Mouse (Mus musculus) thymus, postnatal 10 days (tissue): ENCODE data around the gene Pskh1.

Experiments
- DNase-seq, 2 experiments: peaks; one replicate each; pipeline ENCODE4 v3.0.0; 2021; ENCODE audit warnings: low spot score in 2 of 2

Pskh1 gene

DNA sequence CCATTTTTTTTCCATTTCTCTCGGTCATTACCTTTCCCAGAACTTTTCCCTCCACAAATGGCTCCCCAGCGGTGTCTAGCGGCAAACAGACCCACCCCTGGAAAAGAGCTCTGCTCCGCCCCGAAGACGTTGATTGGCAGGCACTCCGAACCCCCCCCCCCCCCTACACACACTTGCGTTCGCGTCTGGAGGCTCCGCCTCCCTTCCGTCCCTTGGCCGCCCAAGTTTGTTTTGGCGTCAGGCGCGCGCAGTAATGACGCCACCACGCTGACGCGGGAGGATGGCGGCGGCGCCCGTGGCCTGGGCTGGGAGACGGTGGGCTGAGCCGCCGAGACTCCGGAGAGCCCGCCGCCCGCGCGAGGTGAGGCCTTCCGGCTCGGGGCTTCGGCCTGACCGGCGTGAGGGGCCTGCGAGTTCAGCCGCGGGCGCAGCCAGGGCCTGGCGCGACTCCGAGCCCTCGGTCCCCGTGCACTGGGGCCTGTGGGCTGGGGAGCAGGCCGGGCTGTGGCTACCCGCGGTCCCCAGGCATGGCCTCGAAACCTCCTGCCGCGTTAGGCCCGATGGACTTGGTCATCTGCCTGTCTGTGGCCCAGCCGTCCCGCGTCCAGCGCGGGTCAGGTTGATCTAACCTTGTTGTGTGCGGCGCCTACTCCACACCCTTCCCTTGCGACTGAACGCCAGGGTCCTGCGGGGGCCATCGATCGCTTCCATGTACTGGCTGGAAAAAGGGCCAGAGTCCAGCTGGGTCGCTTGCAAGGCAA lies at the start of gene Pskh1:
Pskh1 (plus strand) TSS at position 262 of the 761 bp plus-strand sequence.
- DNase-seq: peak; percentile 89 to 93

DNA sequence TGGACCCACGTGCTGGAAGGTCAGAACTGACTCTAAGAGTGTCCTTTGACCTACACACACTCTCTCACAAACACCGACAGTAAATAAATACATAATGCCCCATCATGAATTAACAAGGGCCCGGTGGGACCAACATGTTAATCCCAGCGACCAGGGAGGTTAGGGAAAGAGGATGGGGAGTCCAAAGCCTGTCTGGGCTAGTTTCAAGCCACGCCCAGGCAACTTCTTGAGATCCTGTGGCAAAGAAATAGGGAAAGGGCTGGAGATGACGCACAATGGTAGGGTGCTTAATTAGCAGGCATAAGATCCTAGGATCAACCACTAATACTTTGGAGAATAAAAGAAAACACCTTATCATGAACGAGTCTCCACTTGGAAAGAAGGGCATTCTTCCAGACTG lies 49.6 kb upstream of the Pskh1 start:
- no peak for DNase-seq

DNA sequence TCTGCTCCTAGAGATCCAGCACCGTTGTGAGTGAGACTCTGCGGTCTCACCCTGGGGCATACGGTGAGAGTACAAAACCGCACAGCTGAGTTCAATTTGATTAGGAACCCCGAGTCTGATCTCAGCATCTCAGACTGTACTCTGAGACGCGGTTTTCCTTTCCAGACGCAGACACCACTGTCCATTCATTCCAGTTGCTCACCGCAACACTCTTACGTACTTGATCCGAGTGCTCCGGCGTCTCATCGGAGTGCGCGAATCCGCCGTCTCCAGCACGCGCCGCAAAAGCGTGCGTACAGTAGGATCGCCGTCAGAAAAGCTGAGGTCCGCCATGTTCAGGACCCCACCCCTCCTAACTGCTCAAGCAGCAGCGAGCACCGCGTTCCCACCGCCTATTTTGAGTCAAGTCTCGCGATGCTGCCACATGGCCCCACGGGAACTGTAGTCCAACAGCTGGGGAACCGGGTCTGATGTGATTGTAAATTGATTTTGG lies 48.5 kb upstream of the Pskh1 start:
- peak; percentile 89 to 91 for DNase-seq

DNA sequence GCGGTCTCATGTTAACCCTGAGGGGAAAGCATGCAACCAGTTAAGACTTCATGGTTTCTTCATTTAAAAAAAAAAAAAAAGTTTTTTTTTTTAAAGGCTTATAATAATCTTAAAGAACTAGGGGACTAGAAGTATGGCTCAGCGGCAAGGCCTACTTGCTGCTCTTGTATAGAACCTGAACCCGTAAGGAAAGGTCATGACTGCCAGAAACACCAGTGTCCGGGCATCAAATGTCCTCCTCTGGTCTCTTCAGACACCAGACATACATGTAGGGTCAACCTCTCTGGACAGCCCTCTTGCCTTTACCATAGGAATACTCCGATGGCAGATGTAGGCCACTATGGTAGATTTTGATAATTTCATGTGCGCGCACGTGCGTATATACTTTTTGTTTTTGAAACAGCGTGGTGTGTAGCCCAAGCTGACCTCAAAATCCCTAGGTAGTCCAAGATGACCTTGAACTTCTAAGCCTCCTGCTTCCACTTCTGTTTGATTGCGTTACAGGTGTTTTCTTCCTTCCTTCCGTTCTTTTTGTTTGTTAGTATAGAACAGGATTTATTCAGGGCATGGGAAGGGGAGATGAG lies 48.0 kb upstream of the Pskh1 start:
- DNase-seq: no peak

DNA sequence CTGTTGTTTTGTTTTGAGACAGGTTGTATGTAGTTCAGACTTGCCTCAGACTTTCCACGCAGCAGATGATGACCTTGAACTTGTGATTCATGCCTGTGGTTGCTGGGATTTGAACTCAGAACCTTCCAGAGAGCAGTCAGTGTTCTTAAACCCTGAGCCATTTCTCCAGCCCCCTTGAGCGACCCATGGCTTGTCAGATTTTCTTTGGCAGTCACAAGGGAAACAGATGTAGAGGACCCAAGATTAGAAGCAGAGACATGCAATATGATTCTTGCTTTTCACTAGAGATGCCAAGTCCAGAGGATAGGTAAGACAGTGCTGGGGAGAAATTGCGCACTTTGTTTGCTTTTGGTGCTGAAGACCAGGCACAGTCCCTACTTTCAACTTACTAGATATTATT lies 47.1 kb upstream of the Pskh1 start, which contains the start of gene Cenpt:
Cenpt (minus strand) TSS at position 101 of the 400 bp plus-strand sequence.
- DNase-seq: no peak

DNA sequence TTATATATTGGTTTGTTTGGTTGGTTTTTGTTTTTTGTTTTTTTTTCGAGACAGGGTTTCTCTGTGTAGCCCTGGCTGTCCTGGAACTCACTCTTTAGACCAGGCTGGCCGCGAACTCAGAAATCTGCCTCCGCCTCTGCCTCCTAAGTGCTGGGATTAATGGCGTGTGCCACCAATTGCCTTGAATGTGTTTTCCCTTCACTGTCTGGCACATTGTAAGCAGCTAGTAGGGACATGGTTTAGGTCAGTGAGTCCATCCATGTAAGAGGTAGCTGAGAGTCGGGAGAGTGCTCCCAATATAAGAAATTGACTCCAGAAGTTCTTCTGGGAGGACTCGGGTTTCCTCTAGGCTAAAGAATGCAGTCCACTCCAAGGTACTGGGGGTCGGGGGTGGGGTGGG lies 45.9 kb upstream of the Pskh1 start:
- peak in 1 of 2 experiments; percentile 14 for DNase-seq

DNA sequence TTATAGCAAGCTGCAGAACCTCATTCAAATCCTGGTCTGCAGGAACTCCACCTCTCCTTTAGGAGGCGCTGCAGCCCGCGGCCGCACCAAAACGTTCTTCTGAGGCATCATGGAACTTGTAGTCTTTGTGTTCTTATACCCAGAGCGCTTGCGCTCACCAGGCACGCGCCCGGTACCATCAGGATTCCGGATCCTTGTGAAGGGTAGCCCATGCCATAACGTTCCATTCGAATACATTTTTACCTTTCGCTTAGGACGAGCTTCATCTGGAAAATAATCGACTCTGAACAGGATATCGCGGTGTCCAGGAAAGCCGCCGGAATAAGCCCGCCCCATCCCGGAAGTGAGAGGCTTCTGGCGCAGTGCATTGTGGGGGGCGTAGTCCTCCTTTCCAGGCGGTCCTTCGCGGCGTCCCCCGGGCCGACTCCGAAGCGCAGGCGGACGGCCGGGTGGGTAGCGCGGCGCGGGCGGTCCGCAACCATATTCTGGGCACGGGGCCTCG lies 45.5 kb upstream of the Pskh1 start, which contains the start of gene Thap11:
Thap11 (plus strand) TSS at position 418 of the 502 bp plus-strand sequence.
- peak; percentile 90 to 93 for DNase-seq

DNA sequence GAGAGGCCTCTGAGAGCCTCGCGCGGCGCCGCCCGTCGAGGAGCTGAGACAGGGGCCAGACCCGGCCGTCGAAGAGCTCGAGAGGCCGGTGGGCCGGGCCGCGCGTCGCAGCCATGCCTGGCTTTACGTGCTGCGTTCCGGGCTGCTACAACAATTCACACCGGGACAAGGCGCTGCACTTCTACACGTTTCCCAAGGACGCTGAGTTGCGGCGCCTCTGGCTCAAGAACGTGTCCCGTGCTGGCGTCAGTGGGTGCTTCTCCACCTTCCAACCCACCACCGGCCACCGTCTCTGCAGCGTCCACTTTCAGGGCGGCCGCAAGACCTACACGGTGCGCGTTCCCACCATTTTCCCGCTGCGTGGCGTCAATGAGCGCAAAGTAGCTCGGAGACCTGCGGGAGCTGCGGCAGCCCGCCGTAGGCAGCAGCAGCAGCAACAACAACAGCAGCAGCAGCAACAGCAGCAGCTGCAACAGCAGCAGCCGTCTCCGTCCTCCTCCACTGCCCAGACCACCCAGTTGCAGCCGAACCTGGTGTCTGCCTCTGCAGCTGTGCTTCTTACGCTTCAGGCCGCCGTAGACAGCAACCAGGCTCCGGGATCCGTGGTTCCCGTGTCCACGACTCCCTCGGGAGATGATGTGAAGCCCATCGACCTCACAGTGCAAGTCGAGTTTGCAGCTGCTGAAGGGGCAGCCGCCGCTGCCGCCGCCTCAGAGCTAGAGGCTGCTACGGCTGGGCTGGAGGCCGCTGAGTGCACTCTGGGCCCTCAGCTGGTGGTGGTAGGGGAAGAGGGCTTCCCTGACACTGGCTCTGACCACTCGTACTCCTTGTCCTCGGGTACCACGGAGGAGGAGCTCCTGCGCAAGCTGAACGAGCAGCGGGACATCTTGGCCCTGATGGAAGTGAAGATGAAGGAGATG lies 44.7 kb upstream of the Pskh1 start:
- DNase-seq: peak; percentile 25 to 46

DNA sequence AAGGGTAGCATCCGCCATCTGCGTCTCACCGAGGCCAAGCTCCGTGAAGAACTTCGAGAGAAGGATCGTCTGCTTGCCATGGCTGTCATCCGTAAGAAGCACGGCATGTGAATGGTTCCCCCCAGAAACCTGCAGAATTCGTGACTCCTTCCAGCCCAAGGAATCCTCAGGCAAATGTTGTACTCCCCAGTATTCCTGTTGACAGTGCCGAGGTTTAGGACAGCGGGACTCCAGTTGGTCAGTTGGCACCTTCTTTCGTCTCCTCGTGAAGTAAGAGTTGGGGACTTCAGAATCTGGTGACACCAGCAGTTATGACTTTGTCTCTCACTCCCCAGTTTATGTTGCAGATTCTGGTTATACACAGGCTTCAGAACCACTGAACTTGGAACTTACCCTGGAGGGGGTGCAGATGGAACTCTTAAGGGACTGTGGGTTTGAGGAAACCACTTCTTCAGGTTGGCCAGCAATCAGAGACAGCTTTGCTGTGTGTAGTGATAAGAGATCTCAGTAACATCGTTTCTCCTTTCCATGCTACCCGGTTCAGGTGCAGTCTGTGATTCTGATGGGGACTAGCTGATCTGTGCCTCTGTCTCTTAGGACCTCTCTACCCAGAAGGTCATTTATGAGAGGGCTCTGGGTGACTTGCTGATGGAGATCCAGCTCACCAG lies 43.9 kb upstream of the Pskh1 start:
- no peak for DNase-seq

DNA sequence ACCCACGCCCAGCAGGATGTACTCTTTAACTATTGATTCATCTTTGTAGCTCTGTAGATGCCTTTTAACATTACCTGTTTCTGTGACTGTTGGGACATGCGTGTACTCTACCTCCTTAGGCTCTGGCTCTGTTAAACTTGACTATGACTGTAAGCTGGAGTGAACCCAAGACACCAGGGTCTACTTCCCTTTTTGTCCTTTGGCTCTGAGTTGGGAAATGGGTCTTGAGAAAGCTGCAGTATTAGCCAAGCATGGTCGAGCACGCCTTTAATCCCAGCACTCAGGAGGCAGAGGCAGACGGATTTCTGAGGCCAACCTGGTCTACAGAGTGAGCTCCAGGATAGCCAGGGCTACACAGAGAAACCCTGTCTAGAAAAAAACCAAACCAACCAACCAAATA lies 41.7 kb upstream of the Pskh1 start:
- DNase-seq: no peak

DNA sequence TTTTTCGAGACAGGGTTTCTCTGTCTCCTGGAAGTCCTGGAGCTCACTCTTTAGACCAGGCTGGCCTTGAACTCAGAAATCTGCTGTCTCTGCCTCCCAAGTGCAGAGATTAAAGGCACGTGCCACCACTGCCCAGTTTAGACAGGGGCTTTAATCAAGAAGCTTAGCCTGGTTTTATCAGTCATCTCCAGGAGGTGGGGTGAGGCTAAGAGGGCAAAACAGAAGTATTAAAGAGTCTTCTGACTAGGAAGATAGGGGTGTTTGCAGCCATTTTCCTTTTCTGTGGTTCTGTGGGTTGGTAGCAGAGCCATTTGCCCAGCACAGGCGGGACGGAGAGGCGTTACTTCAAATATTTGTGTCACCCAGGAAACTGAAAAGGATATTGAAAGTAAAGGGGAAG lies 40.9 kb upstream of the Pskh1 start:
- DNase-seq: no peak

DNA sequence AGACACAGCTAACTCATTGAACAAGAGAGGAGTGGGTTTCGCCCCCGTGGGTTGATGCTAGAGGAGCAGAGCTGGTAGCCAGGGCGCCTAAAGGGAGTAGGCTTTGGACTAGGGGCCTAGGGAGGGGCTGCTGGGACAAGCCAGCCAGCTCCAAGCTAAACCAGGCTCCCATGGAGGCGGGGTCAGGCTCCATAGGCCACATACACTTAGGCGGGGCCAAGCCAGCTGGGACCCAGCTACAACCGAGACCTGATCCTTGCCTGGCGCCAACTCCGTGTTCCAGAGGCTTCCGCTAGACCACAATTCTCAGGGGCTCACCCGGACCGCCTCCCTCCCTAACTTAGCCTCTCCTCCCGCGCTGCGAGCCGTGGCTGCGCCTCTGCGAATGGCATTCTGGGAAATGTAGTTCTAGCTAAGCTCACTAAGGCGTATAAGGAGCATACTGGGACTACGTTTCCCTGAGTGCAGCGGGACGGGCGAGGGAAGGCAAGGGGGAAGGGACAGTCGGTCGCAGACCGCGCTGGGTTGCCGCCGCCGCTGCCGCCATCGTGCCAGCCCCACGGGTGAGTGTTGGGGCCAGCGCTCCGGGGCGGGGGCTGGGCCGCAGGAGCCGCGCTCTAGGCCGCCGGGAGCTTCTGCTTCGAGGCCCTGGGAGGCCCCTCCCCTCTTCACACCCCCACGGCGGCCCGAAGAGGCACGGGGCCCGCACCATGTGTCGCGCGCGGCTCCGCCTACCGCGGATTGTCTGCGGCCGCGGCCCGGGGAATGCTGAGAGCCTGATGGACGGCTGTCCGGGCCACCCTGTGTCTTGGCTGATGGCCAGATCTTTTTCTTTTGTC lies 39.9 kb upstream of the Pskh1 start, which contains the start of gene Nutf2:
Nutf2 (plus strand) TSS at position 438 of the 839 bp plus-strand sequence.
- DNase-seq: peak; percentile 87 to 91

DNA sequence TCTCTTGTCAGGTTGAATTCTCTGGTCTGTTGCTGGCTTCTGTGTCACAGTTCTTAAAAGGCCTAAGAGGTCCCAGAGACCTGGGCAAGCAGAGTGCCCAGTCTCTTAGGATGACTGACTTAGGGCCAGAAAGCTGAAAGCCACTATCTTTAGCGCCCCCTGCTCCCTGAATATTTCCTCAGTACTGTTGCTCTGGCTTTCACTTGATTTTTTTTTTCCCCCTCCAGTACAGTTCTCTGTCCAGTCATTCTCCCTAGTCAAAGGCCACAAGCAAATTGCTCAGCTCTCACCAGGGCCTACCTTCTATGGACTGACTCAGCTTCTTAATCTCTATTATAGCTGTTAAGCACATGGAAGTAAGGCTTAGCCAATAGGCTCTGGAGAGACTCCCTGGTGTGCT lies 38.3 kb upstream of the Pskh1 start:
- no peak for DNase-seq

DNA sequence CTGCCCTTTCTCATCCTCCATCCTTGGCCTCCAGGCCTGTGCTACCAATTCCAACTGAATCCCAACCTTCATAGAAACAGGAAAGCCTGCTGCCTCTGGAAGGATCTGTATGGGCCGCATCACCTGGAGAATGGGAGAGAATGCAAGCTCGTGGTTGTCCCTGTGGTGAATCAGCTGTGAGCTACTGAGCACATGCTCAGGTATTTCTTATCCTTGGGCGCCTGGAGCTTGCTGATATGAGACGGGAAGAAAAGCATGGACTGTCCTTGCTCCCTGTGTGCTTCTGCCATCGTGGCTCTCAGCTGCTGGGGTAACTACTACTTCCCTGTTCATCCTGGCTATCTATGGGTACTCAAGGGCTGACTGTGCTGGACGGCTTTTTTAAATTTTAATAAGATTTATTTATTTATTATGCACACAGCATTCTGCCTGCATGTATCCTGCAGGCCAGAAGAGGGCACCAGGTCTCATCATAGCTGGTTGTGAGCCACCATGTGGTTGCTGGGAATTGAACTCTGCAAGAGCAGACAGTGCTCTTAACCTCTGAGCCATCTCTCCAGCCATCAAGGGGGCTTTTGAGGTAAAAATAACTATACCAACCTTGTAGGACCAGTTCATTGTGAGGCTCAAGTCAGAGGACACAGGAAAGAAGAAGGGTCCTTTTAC lies 33.7 kb upstream of the Pskh1 start:
- no peak for DNase-seq

DNA sequence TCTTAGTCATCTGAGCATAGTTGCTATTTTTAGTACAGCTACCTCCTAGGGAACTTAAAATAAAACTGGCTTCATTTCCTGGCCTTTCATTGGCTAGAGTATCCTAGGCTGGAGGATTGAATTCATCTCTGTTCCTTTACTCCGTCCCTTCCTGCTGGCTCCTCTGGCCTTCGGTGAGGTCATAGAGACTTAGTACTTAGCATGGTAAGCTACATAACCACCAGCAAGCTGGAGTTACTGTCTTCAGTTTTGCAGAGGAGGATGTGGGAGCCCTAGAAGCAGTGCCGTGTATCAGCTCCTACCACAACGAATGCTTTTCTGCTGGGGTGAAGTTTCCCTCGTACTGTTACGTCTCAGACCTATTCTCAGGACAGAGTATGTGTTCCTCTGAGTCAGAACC lies 25.9 kb upstream of the Pskh1 start:
- no peak for DNase-seq

DNA sequence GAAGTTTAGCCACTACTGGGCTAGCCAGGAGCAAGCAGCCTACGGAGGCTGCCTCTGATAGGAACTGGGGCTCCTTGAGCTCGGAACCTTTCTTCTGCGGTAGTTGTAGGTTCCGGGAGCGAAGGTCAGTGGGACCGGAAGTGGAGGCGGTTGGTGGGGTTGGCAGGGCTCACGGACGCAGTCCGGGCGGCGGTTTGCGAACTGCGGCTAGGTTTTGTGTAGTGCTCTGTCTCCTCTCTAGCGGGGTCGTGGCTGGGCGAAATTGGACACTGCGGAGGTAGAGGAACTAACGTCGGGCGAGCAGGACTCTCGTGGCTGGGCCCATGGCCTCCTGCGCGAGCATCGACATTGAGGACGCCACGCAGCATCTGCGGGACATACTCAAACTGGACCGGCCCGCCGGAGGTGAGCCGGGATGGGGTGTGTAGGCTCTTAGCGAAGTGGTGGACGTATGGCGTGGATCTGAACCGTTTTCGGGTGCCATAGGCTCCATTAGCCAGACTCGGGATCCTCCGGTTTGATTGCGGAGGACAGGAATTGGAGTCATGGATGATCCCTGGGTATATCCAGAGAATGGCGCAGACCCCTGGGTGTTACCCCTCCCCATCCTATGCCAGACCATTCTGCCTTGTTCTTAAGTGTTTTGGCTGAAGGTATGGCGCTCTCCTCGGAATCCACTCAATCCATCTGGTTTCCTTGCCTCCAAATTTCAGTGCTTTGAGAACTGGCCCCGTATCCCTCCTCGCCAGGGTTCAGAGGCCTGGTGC lies 19.3 kb upstream of the Pskh1 start, which contains the start of gene Edc4:
Edc4 (plus strand) TSS at position 128 of the 767 bp plus-strand sequence.
- DNase-seq: peak; percentile 71 to 86

DNA sequence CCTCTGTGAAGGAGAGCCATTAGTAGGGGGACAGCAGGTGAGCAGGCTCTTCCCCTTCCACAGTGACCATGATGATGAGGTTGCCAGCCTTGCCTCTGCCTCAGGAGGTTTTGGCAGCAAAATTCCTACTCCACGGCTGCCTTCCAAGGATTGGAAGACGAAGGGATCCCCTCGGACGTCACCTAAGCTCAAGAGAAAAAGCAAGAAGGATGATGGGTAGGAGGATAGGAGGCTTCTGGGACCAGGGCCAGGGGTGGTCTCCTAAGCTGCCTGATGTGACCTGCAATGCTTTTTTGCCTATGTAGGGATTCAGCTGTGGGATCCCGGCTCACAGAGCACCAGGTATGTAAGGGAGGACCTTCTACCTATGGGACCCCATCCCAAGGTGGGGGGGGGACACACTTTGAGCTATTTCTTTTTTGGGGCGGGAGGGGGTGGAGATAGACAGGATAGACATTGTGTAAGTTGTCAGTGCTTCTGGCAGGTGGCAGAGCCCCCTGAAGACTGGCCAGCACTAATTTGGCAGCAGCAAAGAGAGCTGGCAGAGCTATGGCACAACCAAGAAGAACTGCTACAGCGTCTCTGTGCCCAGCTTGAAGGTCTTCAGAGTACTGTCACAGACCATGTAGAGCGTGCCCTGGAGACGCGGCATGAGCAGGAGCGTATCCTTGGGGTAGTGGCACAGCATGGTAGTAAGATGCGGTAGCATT lies 10.3 kb upstream of the Pskh1 start:
- DNase-seq: no peak

DNA sequence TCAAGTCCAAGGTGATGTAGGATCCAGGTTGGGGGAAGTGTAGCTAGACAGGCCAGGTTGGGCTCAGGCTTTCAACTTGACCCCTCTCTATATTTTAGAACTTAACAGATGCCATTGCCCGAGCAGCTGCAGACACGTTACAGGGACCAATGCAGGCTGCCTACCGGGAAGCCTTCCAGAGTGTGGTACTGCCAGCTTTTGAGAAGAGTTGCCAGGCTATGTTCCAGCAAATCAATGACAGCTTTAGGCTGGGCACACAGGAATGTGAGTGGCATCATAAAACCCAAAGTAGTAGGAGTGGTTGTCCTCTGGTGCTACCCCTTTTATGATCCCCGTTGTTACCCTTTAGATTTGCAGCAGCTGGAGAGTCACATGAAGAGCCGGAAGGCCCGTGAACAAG lies 9.4 kb upstream of the Pskh1 start:
- no peak for DNase-seq
